Mouse (Mus musculus): ENCODE measurements around the gene Has3. TPM values are rescaled to one million over a fixed set of nuclear protein-coding genes. Genes with fewer than 3 reads are reported as not detected.

Gene Has3
- polyA plus RNA-seq, 1 experiment = 0.72 TPM

- Histone ChIP-seq H3K4me1 (ENCODE audit: control insufficient read depth, insufficient read depth, low read length) (peaks cover 28% of the 10 kb centered on the region), H3K27ac (ENCODE audit: insufficient read depth, low read depth, low read length) (peak overlapping the region; percentile 39), H3K27me3 (replicated peaks; ENCODE audit: control insufficient read depth, insufficient read depth, low read length) (no peaks in the 10 kb centered on the region), H3K36me3 (ENCODE audit: control insufficient read depth, insufficient read depth, low read length) (no peaks in the 10 kb centered on the region), H3K4me3 (ENCODE audit: insufficient read depth, low read depth, low read length) (0 out of 2 replicates have a peak overlapping the region, but pooled peaks have one; percentile 9)
- no peak for TF ChIP-seq POLR2A (IDR thresholded peaks at IDR 0.05; ENCODE audit: low read depth, low read length)
- TF ChIP-seq CTCF (conservative IDR thresholded peaks at IDR 0.05; ENCODE audit: insufficient read depth, insufficient read length, low read depth, low read length) = no peak
- DNase-seq = peak; percentile 60
- WGBS = 13% methylated on average over 22 of the region's 22 CpGs
These were observed 62.5 kb downstream of the Has3 start for GRCm38 (mm10) chr8:106932376-106933065.

GRCm38 (mm10) chr8:106933506-106934143 is 63.6 kb downstream of the Has3 start:
- peaks cover 37% of the 10 kb centered on the region for H3K4me1 ChIP-seq (ENCODE audit: control insufficient read depth, insufficient read depth, low read length)
- H3K27ac ChIP-seq (ENCODE audit: insufficient read depth, low read depth, low read length) = no peak overlapping the region
- 97% methylated on average over 4 of the region's 4 CpGs for WGBS
- DNase-seq = no peak
- H3K27me3 ChIP-seq (replicated peaks; ENCODE audit: control insufficient read depth, insufficient read depth, low read length) = no peaks in the 10 kb centered on the region
- no peaks in the 10 kb centered on the region for H3K36me3 ChIP-seq (ENCODE audit: control insufficient read depth, insufficient read depth, low read length)
- no peak overlapping the region for H3K4me3 ChIP-seq (ENCODE audit: insufficient read depth, low read depth, low read length)
- TF ChIP-seq POLR2A (IDR thresholded peaks at IDR 0.05; ENCODE audit: low read depth, low read length) = no peak
- no peak for TF ChIP-seq CTCF (conservative IDR thresholded peaks at IDR 0.05; ENCODE audit: insufficient read depth, insufficient read length, low read depth, low read length)

Other genes starting within 250 kb of the Has3 start
- 6.1 TPM in 2 replicates for gene Tango6, start 187.2 kb upstream of the Has3 start, polyA plus RNA-seq (2012; rRNA removed)
- 24.1 and 24.5 TPM in 2 replicates for gene Utp4, start 23.4 kb downstream of the Has3 start, polyA plus RNA-seq (2012; rRNA removed)
- 9.4 and 10.4 TPM in 2 replicates for gene Sntb2, start 65.5 kb downstream of the Has3 start, polyA plus RNA-seq (2012; rRNA removed)
- gene Vps4a, start 161.0 kb downstream of the Has3 start, polyA plus RNA-seq (2012; rRNA removed) = 31.0 and 33.4 TPM in 2 replicates
- 39.5 and 43.4 TPM in 2 replicates for gene Pdf, start 178.4 kb downstream of the Has3 start, polyA plus RNA-seq (2012; rRNA removed)
- 29.4 and 32.2 TPM in 2 replicates for gene Cog8, start 186.4 kb downstream of the Has3 start, polyA plus RNA-seq (2012; rRNA removed)
- 38.2 and 54.3 TPM in 2 replicates for gene Nip7, start 186.6 kb downstream of the Has3 start, polyA plus RNA-seq (2012; rRNA removed)
- 55.0 and 65.3 TPM in 2 replicates for gene Tmed6, start 195.4 kb downstream of the Has3 start, polyA plus RNA-seq (2012; rRNA removed)
- gene Terf2, start 226.3 kb downstream of the Has3 start, polyA plus RNA-seq (2012; rRNA removed) = 8.7 and 12.2 TPM in 2 replicates